Mouse (Mus musculus) fat pad, adult 2 months (tissue): Measurements from ENCODE around the gene Txndc16.

ENCODE experiments used
- DNase-seq: peaks from one replicate; pipeline ENCODE4 v3.0.0-alpha.2; 2011; ENCODE audit warnings: low read depth, low spot score; ENCODE audit errors: extremely low read depth

The Txndc16 gene

DNA sequence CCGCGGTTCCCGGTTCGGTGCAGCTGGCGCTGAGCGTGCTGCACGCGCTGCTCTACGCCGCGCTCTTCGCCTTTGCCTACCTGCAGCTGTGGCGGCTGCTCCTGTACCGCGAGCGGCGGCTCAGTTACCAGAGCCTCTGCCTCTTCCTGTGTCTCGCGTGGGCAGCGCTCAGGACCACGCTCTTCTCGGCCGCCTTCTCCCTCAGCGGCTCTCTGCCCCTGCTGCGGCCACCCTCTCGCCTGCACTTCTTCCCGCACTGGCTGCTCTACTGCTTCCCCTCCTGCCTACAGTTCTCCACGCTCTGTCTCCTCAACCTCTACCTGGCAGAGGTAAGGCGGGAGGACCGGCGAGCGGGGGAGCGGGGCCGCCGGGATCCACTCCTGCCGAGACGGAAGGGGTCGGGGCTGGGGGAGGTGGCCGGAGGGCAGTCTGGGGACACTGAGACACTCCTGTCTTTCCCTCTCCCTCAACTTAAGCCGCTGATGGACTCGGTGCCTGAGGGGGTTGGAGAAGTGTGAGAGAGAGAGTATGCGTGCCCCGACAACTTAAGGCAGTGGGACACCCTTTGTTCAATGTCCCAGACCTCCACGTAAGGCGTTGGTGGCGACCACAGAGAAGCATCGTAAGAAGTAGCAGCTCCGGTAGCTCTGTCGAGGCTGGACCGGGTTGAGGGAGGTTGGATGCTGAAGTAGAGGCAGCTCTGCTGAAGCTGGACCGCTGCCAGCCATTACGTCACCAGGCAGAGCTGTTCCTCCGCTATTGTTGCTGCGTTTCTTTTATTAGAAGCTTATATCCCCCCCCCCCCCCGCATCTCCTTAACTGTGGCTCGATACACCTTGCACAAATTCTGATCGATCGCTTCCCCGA is at the start of gene Txndc16:
Txndc16 (minus strand) TSS at position 239 of the 867 bp plus-strand sequence.
- DNase-seq: peak; percentile 16

DNA sequence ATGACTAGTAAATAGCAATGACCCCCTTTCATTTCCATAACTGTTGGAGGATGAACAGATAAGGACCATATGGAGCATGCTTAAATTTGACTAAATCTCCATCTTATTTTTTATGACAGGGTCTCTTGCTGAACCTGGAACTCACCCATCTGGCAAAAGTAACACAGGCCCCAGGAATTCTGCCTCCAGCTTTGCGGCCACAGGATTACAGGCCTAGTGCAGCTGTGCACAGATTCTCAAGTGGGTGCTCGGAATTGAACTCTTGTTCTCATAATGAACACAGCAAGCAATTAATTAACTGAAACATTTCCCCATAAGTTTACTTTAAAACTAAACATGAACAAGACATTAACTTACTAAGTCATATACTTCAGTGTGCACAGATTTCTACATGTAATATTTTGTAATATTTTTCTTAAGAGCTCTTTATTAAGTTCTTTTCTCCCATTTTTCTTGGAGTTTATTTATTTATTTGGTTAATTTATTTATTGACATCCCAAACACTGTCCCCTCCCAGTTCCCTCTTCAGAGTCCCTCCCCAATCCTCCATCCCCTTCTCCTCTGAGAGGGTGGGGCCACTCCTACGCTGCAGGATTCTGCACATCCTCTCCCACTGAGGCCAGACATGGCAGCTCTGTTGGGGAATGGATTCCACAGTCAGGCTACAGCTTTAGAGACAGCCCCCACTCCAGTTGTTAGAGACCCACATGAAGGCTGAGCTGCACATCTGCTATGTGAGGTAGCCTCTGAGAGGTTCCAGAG is 43.9 kb upstream of the Txndc16 start:
- no peak for DNase-seq

DNA sequence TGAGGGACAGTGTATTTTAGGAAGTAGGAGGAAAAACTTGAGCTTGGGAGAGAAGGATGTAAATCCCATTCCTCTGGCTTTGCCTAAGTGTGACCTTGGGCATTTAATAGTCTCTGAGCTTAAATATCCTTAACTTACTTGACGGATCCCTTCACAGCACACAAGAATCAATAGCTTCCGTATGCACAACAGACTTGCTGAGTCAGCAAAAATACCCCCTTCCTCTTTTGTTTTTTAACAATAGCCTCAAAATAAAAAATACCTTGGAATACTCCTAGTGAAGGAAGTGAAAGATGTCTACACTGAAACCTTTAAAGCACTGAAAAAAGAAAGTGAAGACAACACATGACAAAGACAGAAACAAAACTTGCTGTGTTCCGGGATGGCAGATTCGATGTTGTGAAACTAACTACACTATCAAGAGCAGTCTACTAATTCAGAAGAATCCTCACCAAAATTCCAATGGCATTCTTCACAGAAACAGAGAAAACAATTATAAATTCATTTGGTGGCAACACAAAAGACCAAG is 31.5 kb upstream of the Txndc16 start:
- no peak for DNase-seq

DNA sequence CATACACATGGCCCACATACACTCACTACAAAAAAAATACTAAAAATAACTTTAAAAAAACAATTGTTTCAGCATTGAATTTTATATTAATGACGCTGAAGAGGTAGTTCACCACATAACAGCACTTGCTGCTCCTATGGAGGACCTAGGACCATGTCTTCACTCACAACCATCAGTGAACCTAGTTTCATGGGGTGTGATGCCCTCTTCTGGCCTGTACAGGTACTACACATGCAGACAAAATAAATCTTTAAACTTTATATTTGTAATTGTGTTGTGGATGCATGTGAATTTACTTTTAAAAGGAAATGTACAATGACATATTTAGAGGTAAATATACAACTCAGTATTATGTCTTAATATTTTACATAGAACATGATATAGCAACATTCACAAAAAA is 21.5 kb upstream of the Txndc16 start:
- DNase-seq: no peak

DNA sequence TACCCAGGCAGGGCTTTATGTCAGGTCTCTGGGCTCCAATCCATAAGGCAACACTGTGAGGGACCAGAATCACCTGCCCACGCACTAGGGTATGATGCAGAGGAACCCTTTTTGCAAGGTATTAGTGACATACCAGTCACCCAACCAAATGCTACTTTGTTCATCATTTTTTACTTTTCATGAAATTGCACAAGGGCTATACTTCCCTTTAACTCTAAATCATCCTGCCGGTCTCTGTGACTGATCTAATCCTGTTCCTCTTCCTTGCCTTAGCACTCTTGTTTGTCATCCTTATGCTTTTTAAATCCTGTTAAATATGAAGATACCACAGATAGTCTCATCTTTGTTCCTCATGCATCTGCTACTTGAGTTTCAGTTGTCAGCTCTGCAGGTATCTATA is 18.9 kb upstream of the Txndc16 start:
- DNase-seq: no peak

DNA sequence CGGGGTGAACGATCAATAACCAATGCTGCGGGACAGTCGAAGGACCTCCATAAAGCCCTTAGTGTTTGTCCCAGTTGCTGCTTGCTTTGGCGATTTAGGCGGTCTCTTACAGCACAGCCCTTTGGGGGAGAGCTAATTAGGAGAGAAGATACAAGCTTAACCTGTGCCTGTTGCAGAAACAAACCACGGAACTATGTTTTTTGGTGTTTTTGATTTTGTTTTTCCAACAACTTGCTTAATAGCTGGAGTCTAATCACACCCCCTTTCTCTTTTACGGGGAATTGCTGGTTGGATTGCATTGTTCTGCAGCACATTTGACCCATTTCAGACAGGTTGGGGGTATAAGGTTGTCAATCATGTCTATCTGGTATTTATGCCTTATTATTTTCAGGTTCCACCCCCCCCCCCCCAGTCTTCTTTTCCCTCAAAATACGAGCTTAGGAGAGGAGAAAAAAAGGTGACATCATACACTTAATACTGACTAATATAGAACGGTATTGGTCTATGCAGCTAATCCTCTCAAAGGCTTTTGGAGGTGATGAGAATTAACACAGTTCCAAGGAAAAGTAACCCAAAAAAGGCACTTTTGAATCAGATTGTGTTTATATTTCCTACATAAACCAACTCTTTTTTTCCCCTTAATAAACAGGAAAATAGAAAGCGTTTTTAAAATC is 966 bp upstream of the Txndc16 start:
- no peak for DNase-seq

DNA sequence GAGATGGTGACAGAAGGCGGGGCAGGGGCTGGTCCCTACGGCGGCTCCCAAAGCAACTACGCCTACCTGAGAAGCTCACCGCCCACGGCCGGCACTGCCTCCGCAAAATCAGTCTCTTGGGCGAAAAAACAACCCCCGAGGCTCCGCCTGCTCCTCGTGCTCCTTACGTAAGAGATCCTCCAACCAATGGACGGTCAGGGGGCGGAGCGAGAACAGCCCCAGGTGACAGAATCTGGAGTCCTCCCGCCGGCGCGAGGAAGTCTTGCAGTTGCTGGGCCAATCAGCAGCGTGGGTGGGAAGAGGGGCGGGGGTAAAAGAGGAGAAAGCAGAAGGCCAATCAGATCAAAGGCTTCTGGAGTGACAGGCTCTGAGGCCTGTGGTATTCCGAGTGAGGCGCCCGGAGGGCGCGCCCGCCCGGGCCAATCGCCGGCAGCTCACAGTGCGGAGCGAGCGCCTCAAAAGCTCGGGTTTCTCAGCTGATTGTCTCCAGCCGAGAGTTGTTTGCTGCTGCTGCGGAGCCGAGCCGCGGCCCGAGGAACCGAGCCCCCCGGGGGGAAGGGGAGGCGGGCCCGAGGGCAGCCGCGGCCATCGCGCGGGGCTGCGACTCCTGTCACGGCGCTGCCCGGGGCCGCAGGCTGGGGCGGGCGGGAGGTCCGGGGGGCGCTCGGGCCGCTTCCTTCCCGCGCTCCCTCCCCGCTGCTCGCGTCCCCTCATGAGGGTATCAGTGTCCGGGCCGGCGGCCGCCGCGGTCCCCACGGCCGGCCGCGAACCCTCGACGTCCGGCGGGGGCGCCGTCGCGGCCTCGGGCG is 643 bp downstream of the Txndc16 start, which contains the start of gene Gpr137c:
Gpr137c (plus strand) TSS at position 437 of the 809 bp plus-strand sequence.
- DNase-seq: peak; percentile 73

DNA sequence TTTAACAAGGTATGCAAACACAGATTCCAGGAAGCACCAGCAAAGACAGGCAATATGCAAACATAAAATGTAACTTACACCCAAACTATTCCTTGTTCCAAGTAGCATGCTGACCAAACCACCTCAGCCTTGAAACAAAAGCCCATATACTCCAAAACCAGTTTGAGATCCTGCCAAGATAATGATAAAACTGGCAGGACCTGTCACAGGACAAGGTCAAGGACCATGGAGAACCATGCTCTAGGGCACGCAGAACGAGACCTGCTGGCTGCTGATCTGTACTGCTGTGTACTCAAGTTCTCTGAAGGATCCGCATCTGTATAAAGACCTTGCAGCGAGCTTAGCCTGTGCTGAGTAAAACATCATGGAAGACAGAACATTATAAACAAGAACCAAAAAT is 2.4 kb downstream of the Txndc16 start:
- DNase-seq: no peak

DNA sequence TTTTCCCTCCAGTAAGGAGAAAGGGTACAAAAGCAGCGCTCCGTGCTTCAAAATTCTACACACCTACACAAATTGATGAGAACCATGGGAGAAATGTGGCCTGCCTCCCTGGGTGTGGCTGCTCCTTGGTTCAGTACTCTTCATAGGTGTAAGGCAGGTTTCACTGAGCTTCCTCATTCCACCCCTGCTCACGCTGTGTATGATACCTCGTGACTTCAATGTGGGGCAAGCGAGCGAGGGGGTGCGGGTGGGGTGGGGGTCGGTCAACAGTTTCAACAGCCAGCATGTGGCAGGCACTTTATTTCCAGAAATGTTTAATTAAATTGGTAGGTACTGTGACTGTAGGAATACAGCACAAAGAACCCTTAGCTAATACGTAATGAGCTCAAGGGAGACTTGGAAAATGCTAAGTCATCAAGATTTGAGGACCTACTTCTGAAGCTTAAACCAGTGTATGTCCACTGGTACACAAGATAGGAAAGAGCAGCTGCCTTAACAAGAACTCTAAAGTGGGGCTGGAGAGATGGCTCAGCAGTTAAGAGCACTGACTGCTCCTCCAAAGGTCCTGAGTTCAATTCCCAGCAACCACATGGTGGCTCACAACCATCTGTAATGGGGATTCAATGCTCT is 3.3 kb downstream of the Txndc16 start:
- no peak for DNase-seq

DNA sequence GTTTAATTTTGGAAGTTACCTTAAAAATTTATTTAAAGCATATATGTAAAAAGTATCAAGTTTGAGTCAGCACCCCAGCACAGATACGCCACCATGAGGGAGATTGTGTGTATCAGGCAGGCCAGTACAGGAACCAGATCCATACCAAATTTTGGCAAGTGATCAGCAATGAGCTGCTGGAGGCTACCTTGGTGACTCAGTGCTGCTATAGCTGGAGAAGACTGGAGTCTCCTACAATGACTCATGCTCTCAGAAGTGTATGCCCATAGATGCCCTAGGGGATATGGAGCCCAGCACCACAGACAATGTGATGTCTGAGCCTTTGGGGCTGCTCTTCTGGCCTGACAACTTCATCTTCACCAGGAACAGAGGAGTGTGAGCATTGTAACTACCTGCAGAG is 8.7 kb downstream of the Txndc16 start:
- peak; percentile 46 for DNase-seq

DNA sequence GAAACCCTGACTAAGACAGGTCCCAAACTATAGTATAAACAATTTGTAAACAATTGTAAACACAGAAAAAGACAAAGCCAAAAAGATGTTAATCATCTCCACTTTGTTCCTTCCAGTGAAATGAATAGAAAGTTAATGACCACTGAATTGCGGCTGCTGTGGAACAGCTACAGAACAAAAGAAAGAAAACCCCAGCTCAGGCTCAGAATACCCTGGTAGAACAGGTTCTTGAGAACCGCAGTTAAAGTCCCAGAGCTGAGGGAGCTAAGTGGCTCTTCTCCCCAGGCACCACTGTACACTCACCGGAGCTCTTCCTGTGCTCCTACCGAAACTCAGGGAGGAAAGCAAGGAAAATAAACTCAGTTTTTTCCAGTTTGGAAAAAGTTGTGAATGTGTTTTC is 9.4 kb downstream of the Txndc16 start:
- no peak for DNase-seq

DNA sequence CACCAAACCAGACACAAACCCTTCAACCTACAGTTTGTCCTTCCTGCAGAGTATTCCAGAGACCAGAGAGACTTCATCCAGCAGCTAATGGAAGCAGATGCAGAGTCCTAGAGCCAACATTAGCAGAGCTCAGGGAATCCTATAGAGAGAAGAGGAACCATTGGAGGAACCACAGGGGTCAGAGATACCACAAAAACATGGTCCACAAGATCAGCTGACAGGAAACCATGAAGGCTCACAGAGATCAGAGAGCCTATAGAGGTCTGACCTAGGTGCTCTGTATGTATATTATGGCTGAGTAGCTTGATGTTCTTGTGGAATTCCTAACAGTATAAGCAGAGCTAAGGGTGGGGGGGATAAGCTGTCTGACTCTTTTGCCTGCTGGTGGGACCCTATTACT is 19.5 kb downstream of the Txndc16 start:
- no peak for DNase-seq

DNA sequence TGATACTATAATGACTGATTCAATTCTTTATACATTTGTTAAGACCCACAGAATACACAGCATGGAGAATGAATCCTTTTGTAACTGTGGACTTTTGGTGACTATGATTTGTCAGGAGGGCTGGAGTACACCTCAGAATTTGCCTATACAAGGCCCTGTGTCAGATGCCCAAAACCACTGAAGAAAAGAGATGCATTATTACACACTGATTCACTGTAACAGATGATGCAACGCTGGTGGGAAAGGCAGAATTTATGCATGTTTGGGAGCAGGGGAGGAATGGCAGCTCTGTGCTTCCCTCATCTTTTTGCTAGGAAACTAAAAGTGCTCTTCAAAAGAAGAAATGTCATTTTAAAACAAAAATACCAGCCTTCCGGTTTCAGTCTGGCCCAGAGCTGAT is 29.1 kb downstream of the Txndc16 start:
- no peak for DNase-seq

DNA sequence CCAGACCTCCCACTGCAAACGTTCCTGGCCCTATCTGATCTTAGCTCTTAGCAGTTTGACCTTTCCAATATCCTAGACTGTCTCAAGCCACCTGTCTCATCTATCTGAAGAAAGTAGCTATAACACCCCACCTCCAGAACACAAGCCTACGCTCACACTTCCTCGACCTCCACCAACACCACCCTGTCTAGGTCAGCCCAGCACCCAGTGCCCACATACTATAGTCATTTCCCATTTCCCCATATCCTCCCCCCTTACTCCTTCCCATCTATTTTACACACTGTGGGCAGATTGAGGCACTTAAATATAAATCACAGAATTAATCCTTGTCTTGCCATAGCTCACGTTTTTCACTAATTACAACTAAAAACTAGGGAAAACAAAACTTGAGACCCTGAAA is 38.5 kb downstream of the Txndc16 start:
- DNase-seq: no peak

DNA sequence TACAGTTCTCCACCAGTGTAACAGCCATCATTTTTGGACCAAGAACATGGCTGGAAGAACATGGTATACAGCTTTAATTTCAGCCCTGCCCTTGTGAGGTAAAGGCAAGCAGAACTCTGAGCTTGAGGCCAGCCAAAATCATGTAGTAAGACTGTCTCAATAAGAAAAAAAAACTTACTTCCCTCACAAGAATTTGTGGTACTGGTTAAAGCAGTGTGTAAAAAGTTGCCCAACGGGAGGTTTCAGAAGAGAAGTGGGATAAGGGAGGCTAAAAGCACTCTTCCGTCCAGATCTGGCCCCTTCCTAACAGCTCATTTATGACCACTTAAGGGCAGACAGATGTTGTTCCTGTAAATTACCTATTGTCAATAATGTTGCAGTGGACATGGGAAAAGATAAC is 40.5 kb downstream of the Txndc16 start:
- no peak for DNase-seq

DNA sequence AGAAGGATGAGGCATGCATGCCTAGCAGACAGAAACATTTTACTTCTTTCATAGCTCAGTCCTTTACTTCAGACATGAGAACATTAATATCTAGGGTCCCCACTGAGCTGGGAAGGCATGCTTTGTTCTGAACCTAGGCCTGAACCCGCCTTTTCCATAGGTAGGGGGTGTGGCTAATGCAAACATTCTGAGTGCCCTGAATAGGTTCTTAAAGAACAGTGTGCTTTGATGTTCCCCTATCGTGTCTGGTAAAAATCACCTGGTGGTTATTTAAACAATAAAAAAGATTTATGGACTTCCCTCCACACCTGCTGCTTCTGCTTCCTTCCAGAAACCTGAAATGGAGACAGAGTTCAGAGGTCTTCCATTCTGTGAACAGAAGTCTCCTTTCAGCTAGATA is 40.9 kb downstream of the Txndc16 start:
- no peak for DNase-seq

DNA sequence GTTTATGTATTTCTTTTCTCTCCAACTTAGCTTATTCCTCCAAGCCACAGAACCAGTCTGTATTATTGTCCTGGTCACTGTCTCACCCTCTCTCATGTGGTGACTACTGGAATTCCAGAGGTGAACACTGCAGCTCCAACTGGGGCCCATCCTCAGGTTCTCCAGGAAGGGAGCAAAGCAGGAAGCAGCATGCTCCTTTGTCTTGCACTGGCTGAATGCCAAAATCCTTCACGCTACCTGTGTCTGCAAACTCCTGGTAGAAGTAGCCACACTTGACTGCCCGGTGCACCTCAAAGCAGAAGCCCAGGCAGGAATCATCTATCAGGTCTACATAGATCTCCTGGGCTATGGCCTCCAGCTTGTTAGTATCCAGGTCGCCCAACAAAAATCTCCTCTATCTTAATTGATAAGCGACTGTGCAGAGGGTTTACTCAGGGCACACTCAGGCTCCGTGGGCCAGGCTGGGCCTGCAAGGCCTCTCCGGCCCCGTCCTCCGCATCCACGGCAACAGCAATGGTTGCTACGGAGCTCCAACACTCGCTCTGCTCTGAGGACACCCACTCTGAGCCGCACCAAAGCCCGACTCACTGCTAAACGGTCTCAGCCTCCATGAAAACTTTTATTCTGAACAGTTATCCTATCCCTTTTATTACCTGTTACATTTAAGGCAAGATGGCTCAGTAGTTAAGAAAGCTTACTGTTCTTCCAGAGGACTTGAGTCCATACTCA is 45.0 kb downstream of the Txndc16 start:
- no peak for DNase-seq

DNA sequence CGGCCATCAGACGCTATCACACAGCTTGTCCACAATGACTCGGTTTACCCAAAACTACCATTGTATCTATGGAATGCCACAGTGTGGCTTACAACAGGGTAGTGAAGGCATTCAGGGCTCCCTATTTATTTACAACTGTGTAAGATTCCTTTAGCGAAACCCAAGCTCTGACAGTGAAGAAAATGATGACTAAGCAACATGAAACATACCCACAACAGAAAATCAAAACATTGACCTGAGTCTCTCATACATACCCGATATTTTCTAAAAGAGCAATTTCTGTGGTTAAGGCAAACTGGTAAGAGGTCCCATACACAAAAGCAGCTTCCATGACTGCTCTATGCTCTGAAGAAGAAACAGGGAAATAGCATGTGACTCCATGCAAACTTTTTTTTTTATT is 47.9 kb downstream of the Txndc16 start:
- no peak for DNase-seq

DNA sequence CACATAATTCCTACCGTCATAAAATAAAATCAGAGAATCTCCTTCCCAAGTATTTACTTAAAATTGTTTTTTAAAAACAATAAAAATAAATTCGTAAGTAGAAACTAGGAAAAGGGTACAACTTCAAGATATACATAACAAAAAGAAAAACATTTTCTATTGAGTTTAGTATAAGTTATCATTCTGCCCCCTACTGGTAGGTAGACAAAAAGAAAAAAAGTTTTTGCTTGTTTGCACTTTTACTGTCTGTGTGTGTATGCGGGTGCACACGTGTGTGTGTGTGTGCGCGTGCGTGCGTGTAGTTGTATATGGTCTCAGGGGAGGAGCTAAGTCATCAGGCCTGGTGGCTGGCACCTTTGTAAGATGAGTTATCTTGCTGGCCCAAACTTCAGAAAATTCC is 52.8 kb downstream of the Txndc16 start:
- DNase-seq: no peak
